Mouse (Mus musculus) c-Kit-negative CD71-positive TER-119-positive erythroid progenitor cells, embryonic 14.5 days (primary cell): ENCODE results near the gene Gm13697.
"Not testable (repeated sequence)": the region's sequence is repeated elsewhere in the genome, so short reads cannot be mapped to it uniquely, and the experiment has no call there.

ENCODE experiments used
- DNase-seq: peaks from one replicate; pipeline ENCODE4 v3.0.0-alpha.2; 2013; ENCODE audit warnings: low read depth, low spot score

Gm13697 gene

GRCm38 (mm10) chr2:83984443-83984842 lies at the start of gene Gm13697:
Gene Gm13697, plus strand, starts transcription at chr2:83984743.
- DNase-seq, result not testable (repeated sequence)

DNA sequence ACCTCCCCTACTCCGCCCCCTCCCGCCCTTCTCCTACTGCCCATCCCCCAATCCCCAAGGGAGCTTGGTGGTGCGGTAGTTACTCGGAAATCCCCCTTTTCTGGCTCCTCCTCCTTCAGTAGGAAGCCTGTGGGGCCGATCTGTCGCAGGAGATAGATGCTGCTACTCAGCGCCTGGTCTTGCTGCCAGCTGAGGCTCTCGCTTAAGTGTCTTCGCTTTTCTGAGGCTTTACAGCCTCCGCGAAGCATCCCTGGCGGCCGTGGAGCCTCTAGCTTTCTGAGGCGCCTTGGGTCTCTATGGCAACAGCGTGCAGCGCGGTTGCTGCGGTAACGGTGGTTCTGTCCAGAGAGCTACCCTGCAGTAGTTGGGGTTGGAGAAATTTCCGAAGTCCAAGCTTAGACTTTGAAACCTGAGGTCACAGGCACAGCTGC lies 43.6 kb upstream of the Gm13697 start, which contains the start of gene Zswim2:
Gene Zswim2 (minus strand): TSS at position 298 of the 431 bp plus-strand sequence.
- no peak for DNase-seq

DNA sequence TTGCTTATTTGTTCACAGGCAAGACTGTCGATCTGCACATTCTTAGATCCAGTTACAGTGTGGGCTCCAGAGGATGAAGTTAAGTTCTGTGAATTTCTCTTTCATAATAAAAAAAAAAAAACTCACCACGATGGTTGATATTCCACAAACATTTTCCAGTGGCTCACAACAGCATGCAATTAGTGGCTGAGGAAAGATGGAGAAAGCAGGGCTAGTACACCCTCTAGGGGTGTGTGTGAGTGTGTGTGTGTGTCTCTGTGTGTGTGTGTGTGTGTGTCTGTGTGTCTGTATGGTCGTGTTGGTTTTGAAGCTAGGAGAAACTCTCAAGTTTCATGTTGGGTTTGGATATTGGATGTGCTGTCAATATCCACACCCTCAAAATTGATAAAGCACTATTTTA lies 43.2 kb upstream of the Gm13697 start:
- no peak for DNase-seq

- no peak for DNase-seq
Measured at GRCm38 (mm10) chr2:83941792-83942191, 42.8 kb upstream of the Gm13697 start.

DNA sequence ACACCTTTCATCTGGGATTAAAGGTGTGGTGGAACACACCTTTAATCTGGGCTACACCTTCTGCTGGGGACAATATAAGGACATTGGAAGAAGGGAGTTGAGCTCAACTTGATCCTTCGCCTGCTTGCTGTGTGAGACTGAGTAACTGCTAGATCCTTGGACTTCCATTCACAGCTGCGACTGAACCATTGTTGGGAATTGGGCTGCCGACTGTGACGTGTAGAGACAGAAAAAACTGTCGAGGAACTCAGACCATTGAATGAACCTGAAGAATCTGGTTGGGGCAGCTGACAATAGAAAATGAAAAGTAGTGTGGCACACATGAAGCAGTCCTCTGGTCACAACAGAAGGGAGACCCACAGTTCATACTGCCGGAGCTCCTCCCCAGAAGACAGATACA lies 29.1 kb upstream of the Gm13697 start, which contains the start of gene Gm13698:
Gene Gm13698 (plus strand): TSS at position 301 of the 400 bp plus-strand sequence.
- not testable (repeated sequence) for DNase-seq

- DNase-seq, result not testable (repeated sequence)
Measured at GRCm38 (mm10) chr2:83961203-83961602, 23.3 kb upstream of the Gm13697 start, which contains the start of gene Gm13693. Gene Gm13693, plus strand, starts transcription at chr2:83961503.

- not testable (repeated sequence) for DNase-seq
Measured at GRCm38 (mm10) chr2:83967013-83967412, 17.5 kb upstream of the Gm13697 start, which contains the start of gene Gm13695. Gene Gm13695, plus strand, starts transcription at chr2:83967313.

- not testable (repeated sequence) for DNase-seq
Measured at GRCm38 (mm10) chr2:83972823-83973222, 11.7 kb upstream of the Gm13697 start, which contains the start of gene Gm13696. Gene Gm13696, plus strand, starts transcription at chr2:83973123.

DNA sequence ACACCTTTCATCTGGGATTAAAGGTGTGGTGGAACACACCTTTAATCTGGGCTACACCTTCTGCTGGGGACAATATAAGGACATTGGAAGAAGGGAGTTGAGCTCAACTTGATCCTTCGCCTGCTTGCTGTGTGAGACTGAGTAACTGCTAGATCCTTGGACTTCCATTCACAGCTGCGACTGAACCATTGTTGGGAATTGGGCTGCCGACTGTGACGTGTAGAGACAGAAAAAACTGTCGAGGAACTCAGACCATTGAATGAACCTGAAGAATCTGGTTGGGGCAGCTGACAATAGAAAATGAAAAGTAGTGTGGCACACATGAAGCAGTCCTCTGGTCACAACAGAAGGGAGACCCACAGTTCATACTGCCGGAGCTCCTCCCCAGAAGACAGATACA lies 5.9 kb upstream of the Gm13697 start, which contains the start of gene Gm13694:
Gene Gm13694 (plus strand): TSS at position 301 of the 400 bp plus-strand sequence.
- not testable (repeated sequence) for DNase-seq

- not testable (repeated sequence) for DNase-seq
Measured at GRCm38 (mm10) chr2:83990253-83990652, 5.7 kb downstream of the Gm13697 start, which contains the start of gene Gm13691. Gene Gm13691, plus strand, starts transcription at chr2:83990553.

GRCm38 (mm10) chr2:83993639-83994255 lies 9.2 kb downstream of the Gm13697 start:
- DNase-seq, result not testable (repeated sequence)

DNA sequence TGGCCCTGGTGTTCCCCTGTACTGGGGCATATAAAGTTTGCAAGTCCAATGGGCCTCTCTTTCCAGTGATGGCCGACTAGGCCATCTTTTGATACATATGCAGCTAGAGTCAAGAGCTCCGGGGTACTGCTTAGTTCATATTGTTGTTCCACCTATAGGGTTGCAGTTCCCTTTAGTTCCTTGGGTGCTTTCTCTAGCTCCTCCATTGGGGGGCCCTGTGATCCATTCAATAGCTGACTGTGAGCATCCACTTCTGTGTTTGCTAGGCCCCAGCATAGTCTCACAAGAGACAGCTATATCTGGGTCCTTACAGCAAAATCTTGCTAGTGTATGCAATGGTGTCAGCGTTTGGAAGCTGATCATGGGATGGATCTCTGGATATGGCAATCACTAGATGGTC lies 10.0 kb downstream of the Gm13697 start:
- not testable (repeated sequence) for DNase-seq

DNA sequence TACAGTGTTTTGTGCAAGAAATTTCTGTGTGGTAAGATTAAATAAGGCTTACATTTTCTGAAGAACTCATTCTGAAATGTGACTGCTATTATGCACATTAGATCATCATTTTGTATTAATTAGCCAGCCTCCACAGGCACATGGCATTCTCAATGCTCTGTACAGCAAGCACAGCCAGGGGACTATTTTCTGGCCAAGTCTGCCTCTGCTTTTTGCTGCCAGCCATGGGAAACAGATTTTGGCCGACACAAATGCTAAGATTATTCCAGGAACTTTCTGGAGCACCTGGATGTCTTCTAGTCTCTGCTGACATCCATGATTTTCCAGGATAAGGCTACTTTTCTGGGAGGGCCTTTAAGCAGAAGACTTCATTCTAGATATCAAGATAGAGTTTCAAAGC lies 24.4 kb downstream of the Gm13697 start:
- DNase-seq, result no peak

DNA sequence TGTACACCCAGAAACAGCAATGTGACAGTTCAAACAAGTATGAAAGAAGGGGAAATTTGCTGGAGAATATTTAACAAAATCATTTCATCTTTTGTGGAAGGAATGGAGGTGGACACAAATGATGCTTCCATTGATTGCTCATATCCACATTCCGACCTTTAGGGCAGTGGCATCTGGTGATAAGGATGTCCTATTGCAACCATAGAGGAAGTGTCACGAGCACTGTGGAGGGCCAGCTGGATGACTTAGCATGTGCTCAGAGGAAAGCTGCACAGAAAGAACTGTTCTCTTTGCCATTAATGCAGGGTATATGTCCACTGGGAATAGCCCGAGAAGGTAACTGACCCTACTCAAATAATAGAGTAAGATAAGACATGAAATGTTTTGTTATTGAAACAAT lies 25.3 kb downstream of the Gm13697 start:
- DNase-seq, result no peak

- DNase-seq, result no peak
Measured at GRCm38 (mm10) chr2:84014572-84014971, 30.0 kb downstream of the Gm13697 start.

- DNase-seq, result not testable (repeated sequence)
Measured at GRCm38 (mm10) chr2:84016291-84016690, 31.7 kb downstream of the Gm13697 start.

- DNase-seq, result no peak
Measured at GRCm38 (mm10) chr2:84018330-84018729, 33.8 kb downstream of the Gm13697 start.

DNA sequence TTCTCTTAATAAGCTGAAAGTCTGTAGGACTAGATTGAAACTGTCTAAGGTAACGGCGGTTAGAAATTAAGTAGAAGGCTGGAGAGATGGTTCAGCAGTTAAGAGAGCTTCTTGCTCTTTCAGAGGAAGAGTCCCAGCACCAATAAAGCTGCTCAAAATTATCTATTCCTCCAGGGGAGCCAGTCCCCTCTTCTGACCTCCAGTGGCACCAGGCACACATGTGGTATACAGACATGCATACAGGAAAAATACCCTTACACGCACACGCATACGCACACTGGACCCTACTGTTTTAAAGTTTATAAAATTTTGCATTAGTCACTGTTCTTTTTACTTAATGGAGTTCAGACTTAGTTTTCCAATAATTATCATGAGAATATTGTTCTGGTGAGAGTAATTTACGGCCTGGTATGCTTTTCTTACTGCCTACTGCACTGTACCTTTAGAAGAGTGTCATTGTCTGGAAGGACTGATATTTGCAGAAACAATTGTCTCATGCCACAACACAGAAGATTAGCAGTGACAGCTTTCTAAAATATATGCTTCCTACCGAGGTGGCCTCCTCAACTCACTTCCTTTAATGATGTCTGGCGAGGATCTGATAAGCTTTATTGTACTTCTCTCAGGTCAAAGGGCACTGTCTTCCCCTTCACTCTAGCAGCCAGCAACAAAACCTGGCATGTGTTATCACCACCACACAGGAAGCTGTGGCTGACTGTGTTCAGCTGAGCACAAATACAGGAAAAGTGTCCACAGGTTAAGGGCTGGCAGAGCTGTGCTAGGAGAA lies 35.2 kb downstream of the Gm13697 start:
- DNase-seq, result no peak

- no peak for DNase-seq
Measured at GRCm38 (mm10) chr2:84021930-84022329, 37.4 kb downstream of the Gm13697 start.

DNA sequence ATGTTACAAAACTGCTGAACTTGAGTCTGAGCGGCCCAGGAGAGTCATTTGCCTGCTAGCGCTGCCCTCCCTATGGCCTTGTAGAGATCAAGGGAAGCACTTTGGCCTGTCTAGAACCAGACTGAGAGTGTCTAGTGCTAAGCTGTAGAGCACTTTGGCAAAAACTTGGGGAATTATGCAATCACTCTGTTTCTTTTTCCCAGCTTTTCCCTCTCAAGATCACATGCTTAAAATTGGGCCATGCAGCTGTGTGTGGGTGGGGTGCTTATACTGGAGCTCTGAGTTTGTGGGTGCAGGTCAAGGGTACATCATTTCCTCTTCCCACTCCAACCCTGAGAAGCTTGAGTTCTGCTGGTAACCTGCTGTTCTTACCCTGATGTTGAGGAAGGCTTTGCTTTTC lies 38.4 kb downstream of the Gm13697 start:
- DNase-seq, result no peak

GRCm38 (mm10) chr2:84023319-84023718 lies 38.8 kb downstream of the Gm13697 start:
- DNase-seq, result no peak

- DNase-seq, result no peak
Measured at GRCm38 (mm10) chr2:84025217-84025616, 40.7 kb downstream of the Gm13697 start.
